Mouse (Mus musculus) bone marrow macrophage, adult 2 months (primary cell): Measurements from ENCODE around the gene Myocd. TPM values are rescaled to one million over a fixed set of nuclear protein-coding genes. Genes with fewer than 3 reads are reported as not detected.

Source experiments
- H3K27ac ChIP-seq: 2 replicates; pipeline ENCODE4 v1.5.1; 2012; ENCODE audit warnings: low read depth, low read length; ENCODE audit not compliant: insufficient read depth
- H3K4me1 ChIP-seq: 2 replicates; pipeline ENCODE4 v1.6.1; 2012; ENCODE audit warnings: low read length; ENCODE audit not compliant: control insufficient read depth, insufficient read depth
- H3K4me3 ChIP-seq: 2 replicates; pipeline ENCODE4 v1.5.1; 2012; ENCODE audit warnings: mild to moderate bottlenecking, low read length, moderate library complexity; ENCODE audit not compliant: insufficient read depth
- CTCF ChIP-seq: IDR thresholded peaks from 2 replicates; pipeline ENCODE4 v1.5.1; 2012; ENCODE audit warnings: low read depth, mild to moderate bottlenecking, low read length, moderate library complexity
- POLR2A ChIP-seq: IDR thresholded peaks from 2 replicates; pipeline ENCODE4 v1.6.1; 2012; ENCODE audit warnings: mild to moderate bottlenecking, low read depth, low read length, borderline replicate concordance
- polyA plus RNA-seq: library from polyadenylated mRNA; stranded (reverse); fragments of >200 nt; gene quantifications from 2 replicates; pipeline ENCODE4 v1.2.4, GENCODE M21; 2012; ENCODE audit not compliant: missing spikeins, insufficient read depth, insufficient read length

The Myocd gene
- polyA plus RNA-seq: not detected in 2 replicates

DNA sequence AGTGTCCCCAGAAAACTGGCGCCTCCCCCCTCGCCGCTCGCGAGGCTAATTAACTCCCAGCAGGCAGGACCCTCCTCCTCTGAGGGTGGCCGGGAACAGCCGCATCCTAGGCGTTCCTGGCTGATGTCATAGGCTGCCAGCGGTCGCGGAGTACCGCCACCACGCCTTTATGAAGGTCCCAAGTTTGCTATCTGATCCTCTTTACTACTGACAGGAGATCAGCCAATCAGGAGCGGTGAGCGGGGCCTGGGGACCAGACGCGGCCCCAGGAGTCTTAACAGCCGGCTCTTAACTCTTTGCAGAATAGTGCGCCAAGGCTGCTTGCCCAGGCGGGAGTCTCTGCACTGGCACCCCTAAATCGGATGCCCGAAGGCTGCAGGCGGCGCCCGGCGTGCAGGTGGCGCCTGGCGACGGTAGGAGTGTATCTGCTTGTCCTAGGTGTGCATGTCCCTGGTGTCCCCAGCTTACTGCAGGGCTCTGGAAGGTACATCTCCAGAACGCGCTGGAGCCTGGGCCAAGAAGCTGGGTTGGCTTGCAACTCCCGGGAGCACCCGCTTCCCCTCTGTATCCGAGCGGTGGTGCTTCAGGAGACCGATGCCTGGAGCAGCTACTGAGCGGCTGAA, at the start of gene Myocd:
TSS of gene Myocd (minus strand) at position 139 of the 623 bp plus-strand sequence.
- Histone ChIP-seq H3K27ac (no peak within 1 kb of the TSS), H3K4me3 (no peak within 1 kb of the TSS), H3K4me1 (no peaks in the 10 kb centered on the region)
- TF ChIP-seq CTCF (no peak), POLR2A (no peak)

- no peak overlapping the region for H3K27ac ChIP-seq
- no peak overlapping the region for H3K4me3 ChIP-seq
- H3K4me1 ChIP-seq: no peaks in the 10 kb centered on the region
- no peak for TF ChIP-seq CTCF
- TF ChIP-seq POLR2A: no peak
Measured at GRCm38 (mm10) chr11:65303824-65304223, 34.0 kb upstream of the Myocd start.

DNA sequence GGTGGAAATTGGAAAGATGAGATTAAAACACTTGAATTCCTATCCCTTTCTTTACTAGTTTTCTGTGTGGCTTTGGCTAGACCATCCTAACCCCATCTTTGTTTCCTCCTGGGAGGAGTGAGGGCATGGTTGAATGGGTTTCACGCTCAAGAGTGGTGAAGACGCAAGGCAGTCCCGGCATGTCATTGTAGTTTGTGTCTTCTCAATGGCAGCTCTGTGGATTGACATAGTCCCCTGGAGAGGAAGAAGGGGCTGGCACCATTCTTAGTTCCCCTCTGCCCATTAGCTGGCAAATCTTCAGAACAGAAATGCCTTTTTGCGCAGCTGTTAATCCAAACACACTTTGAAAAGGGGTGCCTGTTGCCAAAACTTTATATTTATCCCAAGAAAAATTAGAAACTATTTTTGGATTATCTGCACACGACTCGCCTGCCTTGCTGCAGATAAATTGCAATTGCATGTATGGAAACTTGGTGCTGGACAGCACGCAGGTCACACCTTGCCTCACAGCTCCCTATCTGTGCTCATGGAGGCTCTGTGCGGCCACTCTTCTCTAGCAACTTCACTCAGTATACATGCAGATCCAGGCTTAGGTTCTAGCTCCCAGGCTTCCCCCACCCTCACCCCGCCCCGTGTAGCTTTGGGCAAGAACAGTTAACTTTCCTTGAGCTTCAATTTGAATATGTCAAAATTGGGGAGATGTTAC, 24.5 kb upstream of the Myocd start:
- TF ChIP-seq POLR2A (no peak), CTCF (no peak)
- Histone ChIP-seq H3K27ac (no peak overlapping the region), H3K4me3 (no peak overlapping the region), H3K4me1 (no peaks in the 10 kb centered on the region)

DNA sequence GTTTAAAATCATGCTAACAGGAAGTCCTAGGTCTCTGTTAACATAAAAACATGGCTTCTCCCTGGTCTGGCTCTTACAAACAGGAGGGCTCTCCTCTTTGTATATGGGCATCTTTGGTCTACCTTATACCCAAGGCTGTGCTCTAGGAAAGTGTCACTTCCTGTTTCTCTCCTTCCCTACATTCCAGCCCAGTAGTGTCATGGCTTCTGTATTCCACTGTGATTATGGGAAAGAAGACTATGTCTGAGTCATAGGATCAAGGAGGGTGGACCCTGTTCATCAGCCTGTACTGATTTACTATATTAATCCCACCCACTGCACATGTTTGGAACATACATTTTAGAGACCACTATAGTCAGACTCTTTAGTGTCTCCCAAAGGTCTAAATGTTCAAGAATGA, 23.2 kb upstream of the Myocd start:
- no peaks in the 10 kb centered on the region for H3K4me1 ChIP-seq
- no peak overlapping the region for H3K4me3 ChIP-seq
- TF ChIP-seq CTCF (no peak), POLR2A (no peak)
- H3K27ac ChIP-seq: no peak overlapping the region

DNA sequence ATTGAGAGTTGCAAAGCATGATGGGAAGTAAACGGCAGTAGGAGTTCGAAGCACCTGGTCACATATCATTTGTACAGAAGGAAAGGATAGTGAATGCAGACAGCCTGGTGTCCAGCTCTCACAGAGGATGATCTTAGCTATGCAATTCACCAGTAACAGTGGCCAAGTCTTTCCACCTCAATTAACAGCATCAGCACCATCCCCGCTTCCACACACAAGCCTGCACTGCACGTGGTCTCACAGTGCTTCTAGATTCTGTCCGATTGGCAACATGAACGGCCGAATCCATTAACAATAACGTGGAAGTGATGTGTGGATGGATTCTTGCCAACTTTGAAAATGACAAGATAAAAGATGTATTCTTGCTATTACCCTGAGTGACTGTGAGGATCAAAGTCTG, 17.9 kb upstream of the Myocd start:
- no peaks in the 10 kb centered on the region for H3K4me1 ChIP-seq
- no peak overlapping the region for H3K4me3 ChIP-seq
- no peak overlapping the region for H3K27ac ChIP-seq
- TF ChIP-seq CTCF (no peak), POLR2A (no peak)

DNA sequence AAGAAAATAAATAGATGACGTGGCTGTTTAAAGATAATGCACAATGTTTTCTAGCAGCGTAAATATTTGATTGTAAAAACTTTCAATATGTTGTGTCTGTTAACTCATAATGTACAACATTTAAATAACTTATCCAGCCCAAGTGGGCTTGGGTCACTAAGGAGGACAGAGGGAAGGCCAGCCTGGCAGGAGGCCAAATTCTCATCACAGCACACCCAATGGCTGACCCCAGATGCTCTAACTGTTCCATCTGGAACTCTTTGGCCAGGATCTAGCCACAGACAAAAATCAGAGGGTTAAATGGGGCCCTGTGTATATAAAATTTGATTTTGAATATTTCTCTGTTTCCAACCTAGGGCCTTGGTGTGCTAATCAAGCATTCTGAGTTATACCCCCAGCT, 16.4 kb upstream of the Myocd start:
- Histone ChIP-seq H3K27ac (no peak overlapping the region), H3K4me1 (no peaks in the 10 kb centered on the region), H3K4me3 (no peak overlapping the region)
- TF ChIP-seq POLR2A: no peak
- no peak for TF ChIP-seq CTCF

DNA sequence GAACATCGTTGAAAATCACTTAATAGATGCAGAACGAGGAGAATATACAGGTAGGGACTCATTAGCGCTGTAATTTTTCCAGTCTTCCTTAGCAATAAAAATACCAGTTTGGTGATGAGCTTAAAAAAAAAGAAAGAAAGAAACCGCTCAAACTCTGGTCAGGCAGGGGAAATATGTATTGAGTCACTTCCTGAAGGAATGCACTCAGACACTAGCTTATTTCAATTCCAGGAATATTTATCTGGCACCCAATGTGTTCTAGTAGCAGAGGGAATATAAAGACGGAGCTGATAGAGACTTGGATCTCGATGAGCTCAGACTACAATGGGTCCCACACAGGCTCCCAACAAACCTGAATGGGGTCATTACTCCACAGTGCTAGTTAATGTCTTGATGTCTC, 5.7 kb upstream of the Myocd start:
- TF ChIP-seq CTCF: no peak
- TF ChIP-seq POLR2A: no peak
- Histone ChIP-seq H3K4me1 (no peaks in the 10 kb centered on the region), H3K4me3 (no peak overlapping the region), H3K27ac (no peak overlapping the region)

- TF ChIP-seq CTCF (no peak), POLR2A (no peak)
- no peaks in the 10 kb centered on the region for H3K4me1 ChIP-seq
- H3K27ac ChIP-seq: no peak overlapping the region
- H3K4me3 ChIP-seq: no peak overlapping the region
Measured at GRCm38 (mm10) chr11:65271000-65271399, 1.2 kb upstream of the Myocd start.

- Histone ChIP-seq H3K4me3 (no peak overlapping the region), H3K27ac (no peak overlapping the region), H3K4me1 (no peaks in the 10 kb centered on the region)
- TF ChIP-seq POLR2A: no peak
- TF ChIP-seq CTCF: no peak
Measured at GRCm38 (mm10) chr11:65268310-65268709, 1.5 kb downstream of the Myocd start.

DNA sequence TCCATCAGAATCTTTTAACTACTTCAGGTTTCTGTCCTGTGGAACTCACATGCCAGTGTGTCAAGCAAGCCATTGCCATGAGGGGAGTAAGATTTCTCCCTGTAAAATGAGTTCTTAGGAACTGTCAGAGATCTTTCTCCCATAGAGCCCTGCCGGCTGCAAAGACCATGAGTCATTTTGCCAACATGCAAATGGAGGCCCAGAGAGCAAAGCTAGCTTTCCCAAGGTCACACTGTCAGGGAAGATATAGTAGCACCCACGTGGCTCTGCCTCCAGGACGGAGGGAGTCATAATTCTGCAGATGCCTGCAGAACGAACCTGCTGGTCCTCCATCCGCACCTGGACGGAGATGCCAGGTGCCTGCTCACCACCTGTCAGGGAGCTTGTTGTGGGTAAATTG, 6.3 kb downstream of the Myocd start:
- no peaks in the 10 kb centered on the region for H3K4me1 ChIP-seq
- TF ChIP-seq POLR2A (no peak), CTCF (no peak)
- H3K27ac ChIP-seq: no peak overlapping the region

More for the DNA sequence above, 6.3 kb downstream of the Myocd start:
- no peak overlapping the region for H3K4me3 ChIP-seq
